ENCODE assay signal across 27 mouse cellular contexts in the genomic region with DNA sequence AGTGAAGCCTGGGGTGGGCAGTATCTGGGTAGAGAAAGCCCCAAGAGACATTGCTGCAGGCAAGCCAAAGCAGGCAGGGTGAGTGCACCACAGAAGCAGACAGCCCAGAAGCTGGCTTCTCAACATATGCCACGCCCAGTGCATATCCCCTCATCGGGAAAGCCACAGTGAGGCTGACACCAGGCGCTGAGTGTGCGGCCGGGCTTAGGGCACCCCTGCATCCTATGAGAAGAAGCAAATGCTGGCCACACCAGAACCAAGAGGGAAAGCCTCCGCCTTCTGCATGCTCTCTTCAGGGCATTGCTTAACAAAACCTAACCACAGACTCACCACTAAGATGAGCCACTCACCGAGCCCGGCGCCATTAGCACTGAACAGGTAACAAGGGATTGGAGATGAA. TPM values are rescaled to one million over a fixed set of nuclear protein-coding genes. Genes with fewer than 3 reads are reported as not detected.
DNase-seq lines count a peak whose midpoint lies in the region; ATAC-seq and TF ChIP-seq lines count a peak whose summit lies in the region.
"Had no signal": no experiment of that assay in that cellular context is flagged by ENCODE, and none has a peak within 500 bp of the region (broad histone marks: within the 10 kb centered on the region; RNA-seq: fewer than 3 reads in every experiment).

No protein-coding gene starts in this region.

- peaks cover 17% of the 10 kb centered on the region for H3K4me1 ChIP-seq in E14TG2a.4 (replicated peaks; ENCODE audit: low read depth, low read length)
- H3K4me1 ChIP-seq: embryonic facial prominence, embryonic 10.5 days; embryonic facial prominence, embryonic 12.5 days; forebrain, embryonic 13.5 days; forebrain, embryonic 15.5 days had no signal

- no peaks in the 10 kb centered on the region for H3K36me3 ChIP-seq in E14TG2a.4 (ENCODE audit: insufficient read depth, low read length)
- H3K36me3 ChIP-seq: embryonic facial prominence, embryonic 10.5 days; embryonic facial prominence, embryonic 12.5 days; forebrain, embryonic 15.5 days had no signal

- TF ChIP-seq CTCF in E14TG2a.4 (conservative IDR thresholded peaks at IDR 0.05; ENCODE audit: low read length): no peak

- peak; percentile 74 for DNase-seq in 416B (ENCODE audit: low read depth)
- DNase-seq in R1 (ENCODE audit: low read depth, low spot score): peak; percentile 28
- no peak for DNase-seq in right cerebral cortex, postnatal 4 days
- no peak for DNase-seq in left cerebral cortex, adult 11 months (ENCODE audit: low spot score)
- DNase-seq: adrenal gland, adult 8-10 months; adrenal gland, postnatal 14 days; adrenal gland, postnatal 36 days; B cell, adult 2 months; cerebellum, adult 11-12 months; cerebellum, adult 2 months; cerebellum, adult 9-10 months; cerebellum, postnatal 10 days; cerebellum, postnatal 25 days; forebrain, postnatal 0 days had no signal

- H3K27me3 ChIP-seq in E14TG2a.4 (ENCODE audit: insufficient read depth, low read length): no peaks in the 10 kb centered on the region
- H3K27me3 ChIP-seq: embryonic facial prominence, embryonic 12.5 days; forebrain, embryonic 13.5 days; forebrain, embryonic 15.5 days; Patski had no signal

- peak overlapping the region; percentile 52 for H3K4me3 ChIP-seq in E14TG2a.4 (replicated peaks; ENCODE audit: low read length)
- H3K4me3 ChIP-seq: embryonic facial prominence, embryonic 10.5 days; embryonic facial prominence, embryonic 12.5 days; forebrain, embryonic 13.5 days; forebrain, embryonic 15.5 days had no signal

- no peak for ATAC-seq in megakaryocyte-erythroid progenitor cell, adult 5-6 weeks (replicated peaks; ENCODE audit: low FRiP score, low TSS enrichment, poor library complexity, severe bottlenecking)
- ATAC-seq: activated CD4-positive, CD25-positive, alpha-beta regulatory T cell, adult 4 months; CD4-positive, CD25-positive, alpha-beta regulatory T cell, adult 4 months; forebrain, embryonic 13.5 days; forebrain, embryonic 15.5 days; forebrain, postnatal 0 days; Patski had no signal

- peaks cover 4% of the 10 kb centered on the region for H3K9me3 ChIP-seq in E14TG2a.4 (ENCODE audit: low read length)
- H3K9me3 ChIP-seq: embryonic facial prominence, embryonic 10.5 days; embryonic facial prominence, embryonic 12.5 days; forebrain, embryonic 13.5 days; forebrain, embryonic 15.5 days had no signal

RNA-seq across cellular contexts. Expression of gene Mapt, which starts 7.9 kb away (rescaled TPM):
- 3.4 and 4.1 TPM in 2 replicates for total RNA-seq in megakaryocyte-erythroid progenitor cell, adult 5-6 weeks (2014; fragmentation: Nextera tagmentation)
- total RNA-seq in megakaryocyte-erythroid progenitor cell, adult 5-6 weeks (2017): 0.23 TPM in 1 of 2 replicates, not detected in the other

RNA-seq across cellular contexts. Expression of gene Sppl2c, which starts 37.2 kb away (rescaled TPM):
- not detected in 2 replicates for total RNA-seq in megakaryocyte-erythroid progenitor cell, adult 5-6 weeks (2014; fragmentation: Nextera tagmentation)
- total RNA-seq in megakaryocyte-erythroid progenitor cell, adult 5-6 weeks (2017): not detected in 2 replicates
- total RNA-seq: adrenal gland, adult 18-20 months; adrenal gland, adult 8-10 months; adrenal gland, postnatal 14 days; adrenal gland, postnatal 36 days; CH12.LX; ES-E14; MEL had no signal

Comparison
In these comparisons a context has a peak if more than half of its experiments do, and no peak if none do; other contexts are left out.
1. DNase-seq: peak in 416B (single experiment) and R1 (single experiment); none in right cerebral cortex, postnatal 4 days (single experiment) and left cerebral cortex, adult 11 months (single experiment).